Mouse (Mus musculus) kidney, embryonic 14.5 days (tissue): Measurements from ENCODE around the gene Zic4. TPM values are rescaled to one million over a fixed set of nuclear protein-coding genes. Genes with fewer than 3 reads are reported as not detected.
A peak's percentile ranks its signal among the peaks of the same experiment; 100 is the strongest.

Source experiments
- ATAC-seq: fragments of 200-750 bp; cut with Nextera tagmentation; 2 replicates; pipeline ENCODE4 v1.8.0; 2017; ENCODE audit warnings: moderate number of reproducible peaks, mild to moderate bottlenecking, moderate TSS enrichment, moderate library complexity; ENCODE audit not compliant: low FRiP score, low TSS enrichment
- H3K27ac ChIP-seq: fragments of 300-500 bp; sonication (generic); 2 replicates; pipeline ENCODE4 v1.5.1; 2014; ENCODE audit warnings: low read depth, mild to moderate bottlenecking, low read length, moderate library complexity, mixed read lengths
- H3K27me3 ChIP-seq: fragments of 300-500 bp; sonication (generic); 2 replicates; pipeline ENCODE4 v1.6.1; 2014; ENCODE audit warnings: mild to moderate bottlenecking, low read length; ENCODE audit not compliant: control insufficient read depth, insufficient read depth
- H3K36me3 ChIP-seq: fragments of 300-500 bp; sonication (generic); 2 replicates; pipeline ENCODE4 v1.6.1; 2014; ENCODE audit warnings: low read length, mixed read lengths; ENCODE audit not compliant: control insufficient read depth, insufficient read depth
- H3K4me1 ChIP-seq: fragments of 300-500 bp; sonication (generic); 2 replicates; pipeline ENCODE4 v1.6.1; 2014; ENCODE audit warnings: low read length, mixed read lengths; ENCODE audit not compliant: control insufficient read depth, insufficient read depth
- H3K4me2 ChIP-seq: fragments of 300-500 bp; sonication (generic); replicated peaks from 2 replicates; pipeline ENCODE4 v1.6.1; 2014; ENCODE audit warnings: low read depth, mild to moderate bottlenecking, low read length
- H3K4me3 ChIP-seq: fragments of 300-500 bp; sonication (generic); 2 replicates; pipeline ENCODE4 v1.5.1; 2014; ENCODE audit warnings: mild to moderate bottlenecking, low read length
- H3K9ac ChIP-seq: fragments of 300-500 bp; sonication (generic); 2 replicates; pipeline ENCODE4 v1.6.1; 2014; ENCODE audit warnings: low read depth, mild to moderate bottlenecking, low read length, moderate library complexity
- H3K9me3 ChIP-seq: fragments of 300-500 bp; sonication (generic); 2 replicates; pipeline ENCODE4 v1.6.1; 2016; ENCODE audit warnings: low read length; ENCODE audit not compliant: control insufficient read depth
- WGBS: fragments of 180-500 bp; shearing (Covaris S2); extraction: QIAGEN DNeasy Blood & Tissue Kit; methylation state at CpG from one replicate; pipeline ENCODE4 v1.1.7; 2014; 5-methylcytosine and 5-hydroxymethylcytosine counted together
- polyA plus RNA-seq: library from polyadenylated mRNA; unstranded; fragments of >200 nt; fragmentation: Nextera tagmentation; extraction: Ambion mirVana; gene quantifications from 2 replicates; pipeline ENCODE4 v1.2.1, GENCODE M21; 2014

Zic4 gene
- polyA plus RNA-seq = not detected in 2 replicates

- Histone ChIP-seq H3K4me3 (peak within 1 kb of the TSS; percentile 24), H3K27ac (no peak within 1 kb of the TSS), H3K27me3 (peaks cover 84% of the 10 kb centered on the region), H3K4me1 (no peaks in the 10 kb centered on the region), H3K4me2 (peak within 1 kb of the TSS; percentile 18; the same call in 1 of the 2 replicates), H3K9ac (no peak within 1 kb of the TSS), H3K9me3 (no peaks in the 10 kb centered on the region), H3K36me3 (no peaks in the 10 kb centered on the region)
- peak; percentile 59; the same call in 1 of the 2 replicates for ATAC-seq
- under 1% methylated on average over 45 of the region's 45 CpGs for WGBS
Measured at GRCm38 (mm10) chr9:91361856-91362601, at the start of gene Zic4. Gene Zic4 (plus strand): TSS chr9:91362413.

- WGBS = 74% methylated on average over 2 of the region's 2 CpGs
Measured at GRCm38 (mm10) chr9:91347591-91347990, 14.6 kb upstream of the Zic4 start.

GRCm38 (mm10) chr9:91348746-91349145 lies 13.5 kb upstream of the Zic4 start:
- H3K4me2 ChIP-seq = no peak overlapping the region
- H3K9ac ChIP-seq = no peak overlapping the region
- no peak overlapping the region for H3K4me3 ChIP-seq
- ATAC-seq = no peak
- H3K27ac ChIP-seq = no peak overlapping the region
- no peaks in the 10 kb centered on the region for H3K9me3 ChIP-seq
- whole genome bisulfite sequencing = 36% methylated on average over 1 of the region's 1 CpGs
- H3K27me3 ChIP-seq = peaks cover 53% of the 10 kb centered on the region
- no peaks in the 10 kb centered on the region for H3K36me3 ChIP-seq
- no peaks in the 10 kb centered on the region for H3K4me1 ChIP-seq

More at GRCm38 (mm10) chr9:91347591-91347990, 14.6 kb upstream of the Zic4 start:
- H3K4me3 ChIP-seq = no peak overlapping the region
- no peak for ATAC-seq
- no peaks in the 10 kb centered on the region for H3K36me3 ChIP-seq
- no peaks in the 10 kb centered on the region for H3K9me3 ChIP-seq
- H3K4me2 ChIP-seq = no peak overlapping the region
- H3K27ac ChIP-seq = no peak overlapping the region
- H3K9ac ChIP-seq = no peak overlapping the region
- H3K4me1 ChIP-seq = no peaks in the 10 kb centered on the region
- peaks cover 43% of the 10 kb centered on the region for H3K27me3 ChIP-seq

GRCm38 (mm10) chr9:91350211-91350791 lies 11.9 kb upstream of the Zic4 start:
- peaks cover 68% of the 10 kb centered on the region for H3K27me3 ChIP-seq
- H3K4me1 ChIP-seq = no peaks in the 10 kb centered on the region

GRCm38 (mm10) chr9:91350861-91351291 lies 11.3 kb upstream of the Zic4 start:
- under 1% methylated on average over 14 of the region's 14 CpGs for WGBS
- no peak for ATAC-seq
- H3K36me3 ChIP-seq = no peaks in the 10 kb centered on the region
- H3K4me1 ChIP-seq = peaks cover 4% of the 10 kb centered on the region; the same call in 1 of the 2 replicates
- H3K27ac ChIP-seq = no peak overlapping the region
- H3K27me3 ChIP-seq = peaks cover 74% of the 10 kb centered on the region
- H3K9me3 ChIP-seq = no peaks in the 10 kb centered on the region
- no peak overlapping the region for H3K4me2 ChIP-seq
- H3K9ac ChIP-seq = no peak overlapping the region
- H3K4me3 ChIP-seq = no peak overlapping the region

More at GRCm38 (mm10) chr9:91350211-91350791, 11.9 kb upstream of the Zic4 start:
- Histone ChIP-seq H3K4me3 (no peak overlapping the region), H3K36me3 (no peaks in the 10 kb centered on the region), H3K27ac (no peak overlapping the region), H3K9ac (no peak overlapping the region), H3K4me2 (no peak overlapping the region), H3K9me3 (no peaks in the 10 kb centered on the region)
- WGBS = under 1% methylated on average over 16 of the region's 16 CpGs
- ATAC-seq = no peak

- Histone ChIP-seq H3K9me3 (no peaks in the 10 kb centered on the region), H3K4me2 (no peak overlapping the region)
- 6% methylated on average over 5 of the region's 5 CpGs for WGBS
Measured at GRCm38 (mm10) chr9:91351361-91351760, 10.9 kb upstream of the Zic4 start.

GRCm38 (mm10) chr9:91351961-91352411 lies 10.2 kb upstream of the Zic4 start:
- no peaks in the 10 kb centered on the region for H3K36me3 ChIP-seq
- no peak overlapping the region for H3K9ac ChIP-seq
- H3K27ac ChIP-seq = no peak overlapping the region
- no peak for ATAC-seq
- H3K9me3 ChIP-seq = no peaks in the 10 kb centered on the region
- WGBS = under 1% methylated on average over 13 of the region's 13 CpGs
- H3K4me3 ChIP-seq = no peak overlapping the region
- H3K4me1 ChIP-seq = peaks cover 5% of the 10 kb centered on the region; the same call in 1 of the 2 replicates
- peaks cover 82% of the 10 kb centered on the region for H3K27me3 ChIP-seq
- H3K4me2 ChIP-seq = no peak overlapping the region

More at GRCm38 (mm10) chr9:91351361-91351760, 10.9 kb upstream of the Zic4 start:
- Histone ChIP-seq H3K9ac (no peak overlapping the region), H3K27ac (no peak overlapping the region), H3K27me3 (peaks cover 79% of the 10 kb centered on the region), H3K36me3 (no peaks in the 10 kb centered on the region), H3K4me1 (peaks cover 5% of the 10 kb centered on the region; the same call in 1 of the 2 replicates), H3K4me3 (no peak overlapping the region)
- ATAC-seq = no peak

- no peaks in the 10 kb centered on the region for H3K9me3 ChIP-seq
- H3K9ac ChIP-seq = no peak overlapping the region
- no peak for ATAC-seq
Measured at GRCm38 (mm10) chr9:91352786-91353185, 9.4 kb upstream of the Zic4 start.

More at GRCm38 (mm10) chr9:91352786-91353185, 9.4 kb upstream of the Zic4 start:
- WGBS = under 1% methylated on average over 15 of the region's 15 CpGs
- H3K27ac ChIP-seq = no peak overlapping the region
- no peak overlapping the region for H3K4me2 ChIP-seq
- H3K4me1 ChIP-seq = peaks cover 5% of the 10 kb centered on the region; the same call in 1 of the 2 replicates
- no peaks in the 10 kb centered on the region for H3K36me3 ChIP-seq
- H3K27me3 ChIP-seq = peaks cover 83% of the 10 kb centered on the region
- no peak overlapping the region for H3K4me3 ChIP-seq
